Mouse (Mus musculus): Measurements from ENCODE around the gene Zfp687.
"Not testable (repeated sequence)": the region's sequence is repeated elsewhere in the genome, so short reads cannot be mapped to it uniquely, and the experiment has no call there.

Zfp687 gene

GRCm38 (mm10) chr3:95015337-95015872 is at the start of gene Zfp687:
Gene Zfp687 (minus strand): TSS chr3:95015448.
- DNase-seq (ENCODE audit: low read depth, low spot score) = peak; percentile 100

GRCm38 (mm10) chr3:95063741-95064140 is 48.5 kb upstream of the Zfp687 start:
- DNase-seq (ENCODE audit: low read depth, low spot score) = peak; percentile 84

- peak; percentile 42 for DNase-seq (ENCODE audit: low read depth, low spot score)
Observed at GRCm38 (mm10) chr3:95058078-95058477, 42.8 kb upstream of the Zfp687 start.

GRCm38 (mm10) chr3:95056275-95056674 is 41.0 kb upstream of the Zfp687 start:
- DNase-seq (ENCODE audit: low read depth, low spot score) = peak; percentile 27

- DNase-seq (ENCODE audit: low read depth, low spot score) = peak; percentile 85
Observed at GRCm38 (mm10) chr3:95054481-95055260, 39.4 kb upstream of the Zfp687 start.

GRCm38 (mm10) chr3:95053701-95054100 is 38.5 kb upstream of the Zfp687 start:
- peak; percentile 83 for DNase-seq (ENCODE audit: low read depth, low spot score)

GRCm38 (mm10) chr3:95052959-95053358 is 37.7 kb upstream of the Zfp687 start:
- peak; percentile 84 for DNase-seq (ENCODE audit: low read depth, low spot score)

- DNase-seq (ENCODE audit: low read depth, low spot score) = no peak
Observed at GRCm38 (mm10) chr3:95047914-95048313, 32.7 kb upstream of the Zfp687 start.

GRCm38 (mm10) chr3:95046462-95047057 is 31.3 kb upstream of the Zfp687 start:
- no peak for DNase-seq (ENCODE audit: low read depth, low spot score)

GRCm38 (mm10) chr3:95043251-95043650 is 28.0 kb upstream of the Zfp687 start:
- DNase-seq (ENCODE audit: low read depth, low spot score) = no peak

GRCm38 (mm10) chr3:95042838-95043229 is 27.6 kb upstream of the Zfp687 start:
- DNase-seq (ENCODE audit: low read depth, low spot score) = no peak

- DNase-seq (ENCODE audit: low read depth, low spot score) = peak; percentile 99
Observed at GRCm38 (mm10) chr3:95042166-95042837, 27.1 kb upstream of the Zfp687 start, which contains the start of gene Psmd4. Gene Psmd4 (minus strand): TSS chr3:95042614.

- DNase-seq (ENCODE audit: low read depth, low spot score) = peak; percentile 20
Observed at GRCm38 (mm10) chr3:95041625-95042024, 26.4 kb upstream of the Zfp687 start.

GRCm38 (mm10) chr3:95029953-95030352 is 14.7 kb upstream of the Zfp687 start:
- DNase-seq (ENCODE audit: low read depth, low spot score) = no peak

GRCm38 (mm10) chr3:95029291-95029827 is 14.1 kb upstream of the Zfp687 start:
- DNase-seq (ENCODE audit: low read depth, low spot score) = not testable (repeated sequence)

GRCm38 (mm10) chr3:95028603-95029002 is 13.4 kb upstream of the Zfp687 start:
- no peak for DNase-seq (ENCODE audit: low read depth, low spot score)

- DNase-seq (ENCODE audit: low read depth, low spot score) = no peak
Observed at GRCm38 (mm10) chr3:95027701-95028100, 12.5 kb upstream of the Zfp687 start.

GRCm38 (mm10) chr3:95027057-95027645 is 11.9 kb upstream of the Zfp687 start:
- DNase-seq (ENCODE audit: low read depth, low spot score) = no peak

GRCm38 (mm10) chr3:95025202-95025601 is 10.0 kb upstream of the Zfp687 start:
- DNase-seq (ENCODE audit: low read depth, low spot score) = no peak

GRCm38 (mm10) chr3:95024551-95024950 is 9.3 kb upstream of the Zfp687 start:
- DNase-seq (ENCODE audit: low read depth, low spot score) = no peak

- not testable (repeated sequence) for DNase-seq (ENCODE audit: low read depth, low spot score)
Observed at GRCm38 (mm10) chr3:95020956-95021355, 5.7 kb upstream of the Zfp687 start.

Data from 3T3-L1 (cell line).